Mouse (Mus musculus) kidney, adult 2 months (tissue): ENCODE measurements at regions not wholly inside any gene's neighbourhood (a gene's known extent, or its start where the extent isn't known, plus 50 kb on each side); places are given as distances from the start of the nearest gene placed in this dataset.
"Not testable (repeated sequence)": the region's sequence is repeated elsewhere in the genome, so short reads cannot be mapped to it uniquely, and the experiment has no call there.

Experiments used
- DNase-seq: peaks from one replicate; pipeline ENCODE4 v3.0.0; 2021
- H3K27ac ChIP-seq: fragments of 200-500 bp; 2 replicates; pipeline ENCODE4 v1.5.1; 2012; ENCODE audit warnings: low read depth, low read length, control low read depth, inconsistent platforms; ENCODE audit not compliant: insufficient read depth
- H3K27me3 ChIP-seq: fragments of 200-500 bp; replicated peaks from 2 replicates; pipeline ENCODE4 v1.6.1; 2012; ENCODE audit warnings: mild to moderate bottlenecking, moderate library complexity, low read length, inconsistent platforms; ENCODE audit not compliant: control insufficient read depth, insufficient read depth
- H3K36me3 ChIP-seq: fragments of 200-500 bp; 2 replicates; pipeline ENCODE4 v1.6.1; 2012; ENCODE audit warnings: mild to moderate bottlenecking, moderate library complexity, low read length, inconsistent platforms; ENCODE audit not compliant: control insufficient read depth, insufficient read depth
- H3K4me1 ChIP-seq: fragments of 200-500 bp; 2 replicates; pipeline ENCODE4 v1.6.1; 2011; ENCODE audit warnings: low read length; ENCODE audit not compliant: control insufficient read depth, insufficient read depth
- H3K4me3 ChIP-seq: fragments of 200-500 bp; 2 replicates; pipeline ENCODE4 v1.5.1; 2011; ENCODE audit warnings: mild to moderate bottlenecking, low read depth, low read length, control low read depth; ENCODE audit not compliant: insufficient read depth
- CTCF ChIP-seq: fragments of 200-500 bp; conservative IDR thresholded peaks from 2 replicates; pipeline ENCODE4 v1.5.1; 2011; ENCODE audit warnings: low read depth, mild to moderate bottlenecking, control low read depth, low read length, moderate library complexity, mixed read lengths; ENCODE audit not compliant: insufficient read depth, insufficient read length
- POLR2A ChIP-seq: fragments of 200-500 bp; IDR thresholded peaks from one replicate; pipeline ENCODE4 v1.6.1; 2011; ENCODE audit warnings: low read depth, low read length, control low read depth
- WGBS: fragments of 180-500 bp; shearing (Covaris S2); methylation state at CpG from one replicate; pipeline ENCODE4 v1.1.7; 2018; 5-methylcytosine and 5-hydroxymethylcytosine counted together

DNA sequence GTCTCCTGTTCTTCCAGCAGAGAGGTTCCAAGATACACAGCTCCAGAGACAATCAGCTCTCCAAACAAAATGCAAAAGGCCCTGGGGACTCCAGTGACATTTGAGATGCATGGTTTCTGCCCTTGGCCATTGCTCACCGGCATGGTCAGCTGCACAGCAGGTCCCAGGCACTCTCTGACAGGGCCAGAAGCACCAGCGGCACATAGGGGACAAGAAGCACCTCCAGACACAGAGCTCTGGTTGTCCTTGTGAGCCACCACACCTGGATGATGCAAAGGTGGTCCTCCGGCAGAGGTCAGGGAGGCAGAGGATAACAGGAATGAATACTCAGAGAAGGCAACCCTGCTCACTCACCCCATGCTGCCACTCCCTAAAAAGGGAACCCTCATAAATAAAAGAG, 126.8 kb upstream of the Ppp2r2d start:
- Histone ChIP-seq H3K27me3 (no peaks in the 10 kb centered on the region), H3K4me1 (no peaks in the 10 kb centered on the region), H3K36me3 (no peaks in the 10 kb centered on the region), H3K27ac (no peak overlapping the region), H3K4me3 (no peak overlapping the region)
- TF ChIP-seq POLR2A (no peak), CTCF (no peak)
- DNase-seq = no peak
- WGBS = 38% methylated on average over 3 of the region's 3 CpGs

DNA sequence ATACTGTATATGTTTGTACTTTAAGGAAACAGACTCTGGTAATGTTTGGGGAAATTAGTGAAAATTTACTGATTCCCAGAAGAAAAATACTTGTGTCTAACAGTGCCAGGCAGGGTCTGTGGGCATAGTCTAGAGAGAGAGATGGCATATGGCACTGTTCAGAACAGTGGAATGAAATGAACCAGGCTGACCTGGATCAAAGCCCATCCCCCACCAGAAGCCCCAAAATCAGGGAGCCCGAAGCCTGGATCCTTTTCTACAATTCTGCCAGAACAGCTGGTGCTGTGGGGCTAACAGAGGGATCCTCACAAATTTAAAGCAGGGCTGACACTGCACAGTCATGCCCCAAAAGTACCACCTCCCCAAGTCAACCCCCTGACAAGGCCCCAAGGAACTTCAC, 131.1 kb upstream of the Ppp2r2d start:
- TF ChIP-seq CTCF (no peak), POLR2A (no peak)
- WGBS = 82% methylated on average over 1 of the region's 1 CpGs
- H3K4me1 ChIP-seq = no peaks in the 10 kb centered on the region
- no peak for DNase-seq
- H3K27me3 ChIP-seq = no peaks in the 10 kb centered on the region
- H3K27ac ChIP-seq = no peak overlapping the region
- no peaks in the 10 kb centered on the region for H3K36me3 ChIP-seq
- H3K4me3 ChIP-seq = no peak overlapping the region

DNA sequence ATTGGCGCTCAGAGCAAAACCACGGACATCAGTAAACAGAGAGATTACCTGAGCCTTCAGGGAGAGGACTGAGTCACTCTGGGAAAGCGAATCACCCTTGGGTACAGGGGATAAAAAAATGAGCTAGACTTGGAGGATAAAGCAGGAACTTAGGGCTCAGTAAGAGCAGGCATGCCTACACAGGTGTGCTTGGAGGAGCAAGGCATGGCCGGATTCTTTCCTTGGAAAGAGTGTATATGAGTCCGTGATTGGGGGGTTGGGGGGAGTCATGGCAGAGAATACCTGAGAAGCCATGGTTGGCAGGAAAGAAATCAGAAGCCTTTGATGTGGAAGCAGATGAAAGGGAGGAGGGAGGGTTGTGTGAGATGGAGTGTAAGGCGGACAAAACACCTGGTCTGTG, 137.5 kb upstream of the Ppp2r2d start:
- TF ChIP-seq POLR2A = no peak
- TF ChIP-seq CTCF = no peak
- H3K27ac ChIP-seq = no peak overlapping the region
- H3K4me3 ChIP-seq = no peak overlapping the region
- no peak for DNase-seq
- no peaks in the 10 kb centered on the region for H3K4me1 ChIP-seq
- H3K36me3 ChIP-seq = no peaks in the 10 kb centered on the region
- 77% methylated on average over 6 of the region's 6 CpGs for WGBS
- H3K27me3 ChIP-seq = no peaks in the 10 kb centered on the region

DNA sequence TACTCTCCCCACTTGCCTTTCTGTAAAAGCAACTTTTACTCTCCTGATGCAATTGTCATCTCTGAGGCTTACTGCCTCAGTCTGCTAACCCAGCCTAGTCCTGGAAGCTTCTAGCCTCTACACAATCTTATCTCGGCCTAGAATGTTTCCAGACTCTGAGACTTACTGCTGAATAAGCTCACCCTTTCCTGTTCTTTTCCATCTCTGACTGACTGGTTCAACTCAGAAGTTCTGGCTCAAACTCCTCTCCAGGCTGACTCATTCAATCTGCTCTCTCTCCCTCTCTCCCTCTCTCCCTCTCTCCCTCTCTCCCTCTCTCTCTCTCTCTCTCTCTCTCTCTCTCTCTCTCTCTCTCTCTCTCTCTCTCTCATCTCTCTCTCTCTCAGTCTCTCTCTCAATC, 146.3 kb upstream of the Ppp2r2d start:
- H3K36me3 ChIP-seq, H3K27me3 ChIP-seq, DNase-seq, H3K27ac ChIP-seq, H3K4me3 ChIP-seq, H3K4me1 ChIP-seq: not testable (repeated sequence)
- 76% methylated on average over 1 of the region's 1 CpGs for WGBS

DNA sequence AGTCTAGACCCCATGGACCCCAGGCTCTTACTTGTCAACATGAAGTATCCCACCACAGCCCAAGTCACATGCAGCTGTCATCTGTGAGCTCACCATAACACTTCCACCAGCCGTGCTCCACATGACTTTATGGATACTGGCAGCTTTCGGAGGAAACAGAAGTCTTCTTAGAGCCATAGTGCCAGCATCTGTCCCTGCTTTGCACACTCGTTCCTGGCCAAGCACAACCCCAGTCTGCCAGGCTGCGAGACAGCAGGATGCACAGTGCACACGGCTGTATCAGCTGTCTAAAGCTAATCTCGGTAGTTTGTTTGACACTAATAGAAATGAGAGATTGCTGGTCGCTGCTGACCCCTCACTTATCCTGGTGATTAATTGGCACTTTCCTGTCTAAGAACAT, 163.7 kb upstream of the Ppp2r2d start:
- Histone ChIP-seq H3K27me3 (no peaks in the 10 kb centered on the region), H3K27ac (no peak overlapping the region), H3K4me3 (no peak overlapping the region), H3K4me1 (no peaks in the 10 kb centered on the region), H3K36me3 (no peaks in the 10 kb centered on the region)
- no peak for DNase-seq
- 66% methylated on average over 7 of the region's 7 CpGs for WGBS
- TF ChIP-seq POLR2A (no peak), CTCF (no peak)

DNA sequence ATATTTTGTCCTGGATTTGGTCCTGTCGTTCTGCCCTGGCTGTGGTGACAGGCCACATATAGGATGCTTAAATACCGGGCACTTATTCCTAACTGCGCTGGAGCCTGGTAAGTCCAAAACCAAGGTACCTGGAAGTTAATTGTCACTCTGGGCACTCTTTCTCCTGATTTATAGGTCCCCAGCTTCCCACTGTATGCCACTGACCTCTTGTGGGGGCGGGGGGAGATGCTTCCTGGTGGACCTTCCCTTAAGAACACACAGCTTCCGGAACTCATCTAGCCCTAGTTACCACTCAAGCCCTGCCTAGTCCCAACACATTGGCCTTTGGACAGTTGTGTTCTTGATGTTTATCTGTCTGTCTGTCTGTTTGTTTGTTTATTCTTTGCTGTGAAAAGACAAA, 165.3 kb upstream of the Ppp2r2d start:
- TF ChIP-seq CTCF (no peak), POLR2A (no peak)
- no peak for DNase-seq
- 71% methylated on average over 5 of the region's 5 CpGs for WGBS
- Histone ChIP-seq H3K4me3 (no peak overlapping the region), H3K27ac (no peak overlapping the region), H3K4me1 (no peaks in the 10 kb centered on the region), H3K36me3 (no peaks in the 10 kb centered on the region), H3K27me3 (no peaks in the 10 kb centered on the region)

DNA sequence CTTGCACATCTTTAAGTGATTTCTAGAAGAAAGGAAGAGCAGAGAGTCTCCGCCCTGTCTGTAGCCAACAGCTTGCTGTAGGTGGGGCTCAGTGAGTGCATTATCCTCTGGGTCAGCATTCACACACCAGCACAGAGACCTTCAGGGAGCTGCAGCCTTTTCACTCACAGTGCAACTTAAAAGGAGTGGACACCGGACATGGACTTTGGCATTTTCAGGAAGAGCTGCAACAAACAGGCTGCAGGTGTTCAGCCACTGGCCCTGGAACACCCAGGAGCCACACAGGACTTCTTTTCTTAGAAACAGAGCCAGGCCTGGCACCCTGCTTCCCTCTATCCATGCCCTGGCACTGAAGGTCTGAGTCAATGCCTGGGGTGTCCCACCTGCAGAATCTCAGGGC, 166.3 kb upstream of the Ppp2r2d start:
- Histone ChIP-seq H3K27ac (no peak overlapping the region), H3K4me3 (no peak overlapping the region), H3K36me3 (no peaks in the 10 kb centered on the region), H3K27me3 (no peaks in the 10 kb centered on the region), H3K4me1 (no peaks in the 10 kb centered on the region)
- 60% methylated on average over 2 of the region's 2 CpGs for WGBS
- TF ChIP-seq POLR2A (no peak), CTCF (no peak)
- peak; percentile 64 for DNase-seq

DNA sequence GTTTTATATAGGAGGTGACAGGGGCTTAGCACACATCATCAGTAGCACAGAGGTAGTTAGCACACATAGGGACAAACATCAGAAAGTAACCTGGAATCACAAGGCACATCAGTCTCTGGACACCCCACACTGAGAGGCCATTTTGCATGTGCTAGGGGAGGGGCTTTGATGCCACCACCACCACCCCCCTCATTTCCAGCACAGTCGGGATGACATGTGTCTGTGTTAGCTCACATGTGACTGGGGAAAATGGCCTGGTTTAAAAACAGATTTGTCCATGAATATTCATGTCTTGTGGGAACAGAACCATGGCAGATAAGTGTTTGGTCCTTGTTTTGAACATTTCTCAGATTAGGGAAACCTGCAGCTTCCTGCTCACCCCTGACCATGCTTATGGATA, 172.9 kb upstream of the Ppp2r2d start:
- DNase-seq = no peak
- H3K4me1 ChIP-seq = no peaks in the 10 kb centered on the region
- WGBS = 28% methylated on average over 1 of the region's 1 CpGs
- H3K27me3 ChIP-seq = no peaks in the 10 kb centered on the region
- no peak overlapping the region for H3K4me3 ChIP-seq
- no peaks in the 10 kb centered on the region for H3K36me3 ChIP-seq
- TF ChIP-seq CTCF = no peak
- no peak overlapping the region for H3K27ac ChIP-seq
